Mouse (Mus musculus) left cerebral cortex, postnatal 25 days (tissue): ENCODE results near the gene Olfr1437. TPM values are rescaled to one million over a fixed set of nuclear protein-coding genes. Genes with fewer than 3 reads are reported as not detected.
"Not testable (repeated sequence)": the region's sequence is repeated elsewhere in the genome, so short reads cannot be mapped to it uniquely, and the experiment has no call there.

Source experiments
- DNase-seq, 2 experiments: peaks; one replicate each; pipeline ENCODE4 v3.0.0; 2022; ENCODE audit warnings: low spot score in 2 of 2, mixed read lengths in 1 of 2
- intact Hi-C: fragments of 180-260 bp; cut with DNase I; formaldehyde crosslinking; loops from one replicate; pipeline ENCODE4 v1.15.1; 2025
- total RNA-seq, 2 experiments: library from RNA; stranded (reverse); gene quantifications; 2 replicates each; pipeline ENCODE4 v1.2.3; 2021

Gene Olfr1437
- not detected for total RNA-seq

DNA sequence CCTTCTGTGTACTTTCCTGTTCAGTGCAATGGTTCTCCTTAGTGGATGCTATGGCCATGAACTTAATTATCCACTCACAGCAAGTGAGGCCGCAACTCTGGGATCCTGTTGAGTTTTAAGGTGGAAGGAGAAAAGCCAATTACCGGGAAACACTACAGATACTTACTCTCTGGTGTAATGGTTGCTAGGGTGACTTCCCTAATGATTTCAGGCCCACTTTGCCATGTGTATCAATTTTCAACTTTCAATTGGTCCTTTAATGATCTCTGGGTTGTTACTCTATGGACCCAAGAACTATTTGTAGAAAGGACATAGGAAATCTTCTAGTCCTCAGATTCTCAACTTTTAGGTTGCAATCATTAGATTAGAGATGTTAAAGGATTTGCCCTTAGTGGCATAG lies at the start of gene Olfr1437:
Gene Olfr1437 (minus strand): TSS at position 101 of the 400 bp plus-strand sequence.
- no peak for DNase-seq
- intact Hi-C loops: no loop called here

DNA sequence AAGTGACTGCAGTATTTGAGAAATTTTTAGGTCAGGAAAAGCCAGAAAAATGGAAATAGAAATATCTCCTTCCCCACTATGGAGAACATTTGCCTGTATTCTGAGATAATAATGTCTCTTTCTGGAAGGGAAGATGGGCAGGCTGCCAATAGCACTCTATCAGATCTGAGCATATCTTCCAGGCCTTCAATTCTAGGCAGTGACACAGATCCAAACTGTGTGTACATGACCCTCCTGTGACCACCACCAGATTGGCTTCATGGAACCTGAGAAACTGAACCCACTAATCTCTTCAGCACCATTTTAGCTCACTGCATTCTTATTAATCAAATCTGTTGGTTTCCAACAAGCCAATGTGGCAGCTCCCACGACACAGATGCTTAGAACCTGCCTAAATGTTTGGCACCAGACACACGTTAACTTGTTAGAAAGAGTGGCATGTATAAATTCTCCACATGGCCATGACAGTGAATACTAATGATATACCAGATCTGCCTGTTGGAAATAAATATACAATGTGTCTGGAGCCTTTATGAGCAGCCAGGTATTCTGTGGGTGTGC lies 49.6 kb upstream of the Olfr1437 start:
- peak; percentile 27 to 76 for DNase-seq
- intact Hi-C loops: no loop called here

DNA sequence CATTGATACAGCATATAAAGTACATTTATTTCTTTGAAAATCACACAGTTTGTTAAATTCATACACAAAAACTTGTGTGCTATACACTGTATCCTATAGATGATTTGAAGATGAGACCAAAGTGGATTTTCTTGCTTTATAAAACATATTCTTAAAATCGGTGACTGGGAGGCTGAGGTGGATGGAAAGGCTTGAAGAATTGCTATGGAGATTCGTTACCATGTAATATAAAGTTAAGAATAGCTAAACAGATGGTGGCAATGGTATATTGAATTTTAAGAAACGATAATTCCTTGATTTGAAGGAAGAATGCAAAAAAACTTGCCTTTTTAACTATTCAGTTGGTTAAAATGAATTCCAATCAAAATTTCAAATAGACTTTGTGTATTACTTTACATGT lies 48.1 kb upstream of the Olfr1437 start:
- intact Hi-C loops: no loop called here

DNA sequence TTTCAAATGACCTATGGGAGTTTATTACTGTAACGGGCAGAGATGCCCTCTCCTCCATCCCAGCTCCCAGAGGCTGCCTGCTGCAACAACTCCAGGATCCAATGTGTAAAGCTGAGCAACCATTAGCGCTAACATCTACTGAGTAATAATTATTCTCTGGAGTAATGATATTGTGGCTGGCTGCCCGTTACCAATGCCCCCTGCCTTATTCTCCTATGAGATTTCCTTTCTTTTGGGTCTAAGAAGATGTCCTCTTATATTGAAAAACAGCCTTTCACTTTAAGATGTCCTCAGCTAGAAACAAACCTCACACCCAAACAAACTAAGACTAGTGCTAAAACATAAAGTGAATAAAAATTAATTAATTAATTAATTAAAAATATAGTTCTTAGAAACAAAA lies 10.9 kb upstream of the Olfr1437 start, which contains the start of gene Olfr1438-ps1:
Gene Olfr1438-ps1 (minus strand): TSS at position 101 of the 400 bp plus-strand sequence.
- DNase-seq: no peak
- intact Hi-C loops: no loop called here

More for the DNA sequence above, 48.1 kb upstream of the Olfr1437 start:
- DNase-seq: peak in 1 of 2 experiments; percentile 15

DNA sequence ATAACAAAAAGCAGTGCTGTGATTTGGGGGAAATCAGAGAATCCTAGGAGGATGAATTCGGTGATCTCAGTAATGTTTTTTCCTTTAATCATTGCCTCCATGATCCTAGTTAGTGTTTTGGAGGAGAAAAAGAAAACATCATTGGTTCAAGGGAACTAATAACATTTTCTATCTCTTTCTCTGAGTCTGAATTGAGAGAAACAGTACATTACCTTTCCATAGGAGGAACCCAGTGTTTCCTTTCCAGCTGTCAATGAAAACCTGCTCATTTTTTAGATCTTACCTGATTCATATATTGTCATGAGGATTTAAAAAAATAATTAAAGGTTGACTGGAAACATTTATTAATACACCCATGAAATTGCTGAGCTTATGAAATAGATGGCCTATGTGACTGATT lies 25.9 kb downstream of the Olfr1437 start, which contains the start of gene Olfr1436:
Gene Olfr1436 (minus strand): TSS at position 101 of the 400 bp plus-strand sequence.
- intact Hi-C loops, DNase-seq: not testable (repeated sequence)

DNA sequence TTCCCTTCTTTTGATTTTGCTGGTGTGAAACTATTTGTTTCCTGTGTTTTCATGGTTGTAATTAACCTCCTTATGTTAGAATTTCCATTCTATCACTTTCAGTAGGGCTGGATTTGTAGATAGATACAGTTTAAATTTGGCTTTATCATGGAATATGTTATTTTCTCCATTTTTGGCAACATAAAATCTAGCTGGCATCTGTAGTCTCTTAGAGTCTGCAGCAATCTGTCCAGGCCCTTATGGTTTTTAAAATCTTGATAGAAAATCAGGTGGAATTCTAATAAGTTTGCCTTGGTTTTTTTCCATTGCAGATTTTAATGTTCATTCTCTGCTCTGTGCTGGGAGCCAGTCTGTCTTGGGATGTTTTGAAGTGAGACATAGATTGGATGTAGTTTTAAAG lies 31.9 kb downstream of the Olfr1437 start:
- intact Hi-C loops: no loop called here
- peak; percentile 1 to 41 for DNase-seq

DNA sequence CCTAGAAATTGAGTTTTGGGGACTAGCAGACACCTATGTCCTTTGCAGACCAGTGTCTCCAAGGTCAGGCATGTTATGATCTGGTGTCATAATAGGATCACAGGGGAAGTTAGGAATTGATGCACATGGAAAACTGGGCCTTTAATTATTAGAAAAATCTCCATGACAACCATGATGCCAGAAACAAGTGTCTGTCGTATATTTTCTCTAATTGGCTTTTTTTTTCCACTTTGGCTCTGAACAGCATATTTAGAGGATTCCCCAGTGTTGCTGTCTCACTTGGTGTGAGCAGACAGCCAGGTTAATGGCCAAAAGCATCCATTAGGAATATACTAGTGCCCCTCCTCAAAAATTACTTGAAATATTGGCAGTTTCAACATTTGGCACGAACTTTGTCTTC lies 45.3 kb downstream of the Olfr1437 start, which contains the start of gene Olfr1434:
Gene Olfr1434 (plus strand): TSS at position 301 of the 400 bp plus-strand sequence.
- intact Hi-C loops: no loop called here
- DNase-seq: no peak

Other genes starting within 250 kb of the Olfr1437 start
- not detected for gene Olfr1425, start 247.4 kb downstream of the Olfr1437 start, total RNA-seq
- gene Olfr1426, start 233.1 kb downstream of the Olfr1437 start, total RNA-seq: not detected
- not detected for gene Olfr1427, start 221.8 kb downstream of the Olfr1437 start, total RNA-seq
- not detected for gene Olfr1428, start 209.2 kb downstream of the Olfr1437 start, total RNA-seq
- gene Olfr76, start 201.9 kb downstream of the Olfr1437 start, total RNA-seq: not detected
- not detected for gene Olfr1555-ps1, start 155.0 kb downstream of the Olfr1437 start, total RNA-seq
- not detected for gene Olfr1431, start 124.5 kb downstream of the Olfr1437 start, total RNA-seq
- not detected for gene Olfr1432, start 92.5 kb downstream of the Olfr1437 start, total RNA-seq
- not detected for gene Olfr262, start 83.4 kb downstream of the Olfr1437 start, total RNA-seq
- gene Olfr235, start 64.1 kb downstream of the Olfr1437 start, total RNA-seq: not detected
- gene Olfr1434, start 45.2 kb downstream of the Olfr1437 start, total RNA-seq: not detected
- gene Olfr1436, start 26.0 kb downstream of the Olfr1437 start, total RNA-seq: not detected
- not detected for gene Olfr1438-ps1, start 10.8 kb upstream of the Olfr1437 start, total RNA-seq
- gene Olfr1440, start 62.2 kb upstream of the Olfr1437 start, total RNA-seq: not detected
- gene Olfr1441, start 92.3 kb upstream of the Olfr1437 start, total RNA-seq: not detected
- not detected for gene Pfpl, start 102.8 kb upstream of the Olfr1437 start, total RNA-seq
- gene Mpeg1, start 135.7 kb upstream of the Olfr1437 start, total RNA-seq: 1 to 10 TPM; 7.6 to 8.7 TPM
- 10 to 100 TPM; 32.7 to 37.1 TPM for gene Dtx4, start 176.4 kb upstream of the Olfr1437 start, total RNA-seq
- gene Fam111a, start 220.6 kb upstream of the Olfr1437 start, total RNA-seq: 1 to 10 TPM; 1.8 to 2.6 TPM